In the genomic region with DNA sequence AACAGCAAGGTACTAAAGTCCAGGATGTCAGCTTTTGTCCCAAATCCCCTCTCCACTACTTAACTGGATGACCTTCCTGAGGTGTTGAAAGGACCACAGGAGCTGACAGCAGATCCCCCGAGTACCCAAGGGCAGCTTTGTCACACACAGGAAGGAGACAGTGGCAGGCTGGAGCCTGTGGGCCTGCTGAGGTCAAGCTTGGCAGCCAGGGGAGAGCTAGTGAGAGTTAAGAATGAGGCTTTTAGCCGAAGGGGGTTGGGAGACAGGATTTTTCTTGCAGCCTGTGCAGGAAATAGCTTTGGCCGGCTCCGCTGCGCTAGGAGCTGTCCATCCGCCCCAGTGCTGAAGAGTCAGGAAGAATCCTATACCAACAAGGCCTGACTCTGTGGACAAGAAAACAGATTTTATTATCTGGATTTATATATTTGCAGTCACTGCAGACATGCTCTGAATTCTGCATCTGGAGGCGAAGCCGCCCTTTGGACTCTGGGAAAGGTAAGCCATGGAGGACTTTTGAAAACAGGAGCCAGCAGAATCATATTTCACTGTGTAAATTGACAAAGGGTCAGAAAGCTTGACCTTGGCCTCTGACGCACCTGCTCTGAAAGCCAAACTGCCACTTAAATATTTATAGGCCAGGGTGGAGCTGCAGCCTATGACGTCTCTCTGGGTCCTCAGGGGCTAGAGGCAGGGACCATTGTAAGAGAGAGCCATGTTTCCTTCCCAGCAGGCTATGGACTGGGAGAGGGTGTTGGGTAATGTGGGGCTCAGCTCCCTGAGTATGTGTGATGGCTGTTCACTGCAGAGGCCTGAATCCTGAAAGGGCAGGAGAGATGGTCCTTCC, we compare ENCODE assay signal across 10 mouse cellular contexts. TPM values are rescaled to one million over a fixed set of nuclear protein-coding genes. Genes with fewer than 3 reads are reported as not detected.
A peak's percentile ranks its signal among the peaks of the same experiment; 100 is the strongest.
DNase-seq lines count a peak whose midpoint lies in the region; ATAC-seq lines count a peak whose summit lies in the region.
"Had no signal": no experiment of that assay in that cellular context is flagged by ENCODE, and none has a peak within 500 bp of the region (broad histone marks: within the 10 kb centered on the region; RNA-seq: fewer than 3 reads in every experiment).

No protein-coding gene starts in this region.

- H3K4me3 ChIP-seq in heart, embryonic 11.5 days (ENCODE audit: low read depth, low read length), result no peak overlapping the region
- H3K4me3 ChIP-seq: heart, embryonic 15.5 days had no signal

- H3K27ac ChIP-seq in heart, embryonic 11.5 days (ENCODE audit: low read depth, low read length), result no peak overlapping the region
- H3K27ac ChIP-seq: heart, embryonic 15.5 days had no signal

- 11% methylated on average over 10 of the region's 10 CpGs for WGBS in heart, embryonic 11.5 days (ENCODE audit: insufficient replicate concordance)

- H3K27me3 ChIP-seq in heart, embryonic 11.5 days (ENCODE audit: control insufficient read depth, insufficient read depth, low read length), result no peaks in the 10 kb centered on the region
- H3K27me3 ChIP-seq: heart, embryonic 15.5 days had no signal

- H3K4me1 ChIP-seq in heart, embryonic 11.5 days (ENCODE audit: control insufficient read depth, insufficient read depth, low read length), result no peaks in the 10 kb centered on the region
- H3K4me1 ChIP-seq: heart, embryonic 15.5 days had no signal

- peak; percentile 9 to 61 for DNase-seq in heart, adult 18-20 months
- peak; percentile 39 for DNase-seq in adipocyte (ENCODE audit: low spot score)
- peak; percentile 91 for DNase-seq in forelimb bud, embryonic 11.5 days (ENCODE audit: low read depth, low spot score)
- DNase-seq in kidney, postnatal 36 days, result peak; percentile 54 to 85
- DNase-seq in mesoderm, embryonic 11.5 days (ENCODE audit: low read depth, low spot score), result peak; percentile 90
- peak; percentile 26 to 44 for DNase-seq in urinary bladder, postnatal 36 days (ENCODE audit: low spot score in 2 of 2)
- no peak for DNase-seq in MN1 (ENCODE audit: low spot score)

- no peak for ATAC-seq in heart, embryonic 11.5 days (replicated peaks; ENCODE audit: insufficient number of reproducible peaks, low FRiP score, low TSS enrichment)

- H3K36me3 ChIP-seq in heart, embryonic 11.5 days (ENCODE audit: control insufficient read depth, insufficient read depth, low read length), result no peaks in the 10 kb centered on the region
- H3K36me3 ChIP-seq: G1E; heart, embryonic 15.5 days had no signal

- no peak overlapping the region for H3K4me2 ChIP-seq in heart, embryonic 11.5 days
- H3K4me2 ChIP-seq: heart, embryonic 15.5 days had no signal

- no peak overlapping the region for H3K9ac ChIP-seq in heart, embryonic 11.5 days (ENCODE audit: low read depth, low read length)
- H3K9ac ChIP-seq: heart, embryonic 15.5 days had no signal

- no peaks in the 10 kb centered on the region for H3K9me3 ChIP-seq in heart, embryonic 11.5 days (replicated peaks; ENCODE audit: control insufficient read depth, low read length)
- H3K9me3 ChIP-seq: heart, embryonic 15.5 days had no signal

RNA-seq across cellular contexts. Expression of gene Rimbp2, which starts 35.9 kb away (rescaled TPM):
- total RNA-seq in heart, adult 18-20 months (2021), result not detected
- 0.03 and 0.39 TPM in 2 replicates for polyA plus RNA-seq in heart, embryonic 11.5 days (2014; fragmentation: Nextera tagmentation; extraction: Ambion mirVana)
- total RNA-seq: G1E had no signal
- polyA plus RNA-seq: G1E had no signal
